Mouse (Mus musculus) liver, adult 2 months (tissue): ENCODE measurements around the gene Mturn.

Experiments used
- CTCF ChIP-seq: fragments of 200-500 bp; IDR thresholded peaks from 2 replicates; pipeline ENCODE4 v1.5.1; 2011; ENCODE audit warnings: low read depth, low read length, control low read depth
- POLR2A ChIP-seq: fragments of 200-500 bp; IDR thresholded peaks from 2 replicates; pipeline ENCODE4 v1.6.1; 2011; ENCODE audit warnings: low read length, control low read depth; ENCODE audit not compliant: insufficient read depth; ENCODE audit errors: extremely low read depth

DNA sequence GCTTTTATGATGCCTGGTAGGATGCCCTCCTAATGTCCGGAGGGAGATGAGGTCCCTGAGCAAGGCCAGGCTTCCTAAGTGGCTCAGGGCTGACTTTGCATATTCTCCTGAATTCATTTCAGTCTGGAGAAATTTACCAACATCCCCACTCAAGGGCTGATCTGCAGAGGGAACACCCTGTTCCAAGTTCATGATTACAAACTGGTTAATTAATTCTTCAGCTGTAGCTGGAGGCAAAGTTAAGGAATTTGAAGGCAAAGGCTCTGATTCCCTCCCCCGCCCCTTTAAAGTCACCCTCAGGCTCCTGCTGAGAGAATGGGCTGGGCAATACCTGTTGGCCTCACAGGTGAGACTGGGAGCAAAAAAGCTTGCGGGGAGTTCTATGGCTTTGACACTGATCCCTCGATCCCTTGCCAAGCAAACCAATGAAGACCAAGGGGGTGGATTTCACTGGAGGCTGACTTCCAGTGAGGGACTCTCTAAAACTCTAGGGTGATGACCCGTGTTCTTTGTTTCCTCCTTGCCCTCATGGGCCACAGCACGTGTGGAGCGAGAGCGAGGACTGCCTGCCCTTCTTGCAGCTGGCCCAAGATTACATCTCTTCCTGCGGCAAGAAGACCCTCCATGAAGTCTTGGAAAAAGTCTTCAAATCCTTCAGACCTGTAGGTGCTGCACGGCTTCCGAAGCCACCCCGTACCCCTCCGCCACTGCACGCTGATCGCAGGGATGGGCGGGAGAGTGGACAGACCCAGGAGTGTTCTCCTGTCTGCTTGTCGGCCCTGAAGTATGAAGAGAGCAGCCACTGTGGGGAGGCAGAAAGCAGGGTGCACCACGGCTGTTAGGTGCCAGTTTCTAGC is 7.3 kb downstream of the Mturn start:
- no peak for TF ChIP-seq POLR2A
- no peak for TF ChIP-seq CTCF
